Mouse (Mus musculus) heart, adult 2 months (tissue): ENCODE measurements around the gene Hgfac.

Experiments used
- CTCF ChIP-seq: fragments of 200-600 bp; IDR thresholded peaks from 2 replicates; pipeline ENCODE4 v1.8.1; 2022; ENCODE audit warnings: antibody characterized with exemption, mild to moderate bottlenecking, moderate library complexity
- POLR2A ChIP-seq: fragments of 200-500 bp; IDR thresholded peaks from 2 replicates; pipeline ENCODE4 v1.6.1; 2011; ENCODE audit warnings: mild to moderate bottlenecking, low read depth, low read length, control low read depth; ENCODE audit not compliant: insufficient read depth

GRCm38 (mm10) chr5:35057582-35057981 lies 16.3 kb downstream of the Hgfac start:
- TF ChIP-seq POLR2A: no peak
- TF ChIP-seq CTCF: no peak
